Comparison of ENCODE assay signal across 1 mouse cellular context in genomic region chr11:78177903-78178858, GRCm38 (mm10).
TF ChIP-seq lines count a peak whose summit lies in the region.

No protein-coding gene starts in this region.

TF ChIP-seq in MEL, 35 proteins besides CTCF, POLR2A, EP300 and RAD21:
- no peak for TF ChIP-seq USF2 (IDR thresholded peaks at IDR 0.05; ENCODE audit: borderline replicate concordance in 1 of 2, insufficient read depth in 1 of 2, low read depth in 1 of 2, low read length in 2 of 2)
- peak; percentile 10; the same call in 1 of the 2 replicates for TF ChIP-seq UBTF (IDR thresholded peaks at IDR 0.05; ENCODE audit: borderline replicate concordance, insufficient read depth, low read depth, low read length)
- peak; percentile 74 for TF ChIP-seq MXI1 (IDR thresholded peaks at IDR 0.05; ENCODE audit: low read depth, low read length)
- 0 out of 2 replicates have a peak, but pooled peaks have one; percentile 17 for TF ChIP-seq GABPA (IDR thresholded peaks at IDR 0.05; ENCODE audit: low read depth, low read length)
- peak; percentile 81 for TF ChIP-seq NELFE (IDR thresholded peaks at IDR 0.05; ENCODE audit: low read depth, low read length)
- TF ChIP-seq SMC3 (IDR thresholded peaks at IDR 0.05; ENCODE audit: low read depth, low read length) = peak; percentile 83
- TF ChIP-seq TBP (IDR thresholded peaks at IDR 0.05; ENCODE audit: low read depth, low read length) = peak; percentile 10; the same call in 1 of the 2 replicates
- peak; percentile 78 for TF ChIP-seq ZC3H11A (IDR thresholded peaks at IDR 0.05; ENCODE audit: low read depth, low read length)
- TF ChIP-seq ELF1 (IDR thresholded peaks at IDR 0.05; ENCODE audit: low read depth, low read length) = peak; percentile 23
- TF ChIP-seq MYC (IDR thresholded peaks at IDR 0.05; ENCODE audit: low read depth, low read length) = peak; percentile 26; the same call in 1 of the 2 replicates
- TF ChIP-seq ZKSCAN1 (IDR thresholded peaks at IDR 0.05; ENCODE audit: low read depth, low read length) = no peak
- TF ChIP-seq USF1 (IDR thresholded peaks at IDR 0.05; ENCODE audit: low read depth, low read length) = 0 out of 2 replicates have a peak, but pooled peaks have one; percentile 3
- TF ChIP-seq HCFC1 (IDR thresholded peaks at IDR 0.05; ENCODE audit: low read depth, low read length) = no peak
- peak; percentile 46 for TF ChIP-seq TCF12 (IDR thresholded peaks at IDR 0.05; ENCODE audit: low read depth, low read length)
- TF ChIP-seq BHLHE40 (IDR thresholded peaks at IDR 0.05; ENCODE audit: borderline replicate concordance, low read depth, low read length) = no peak
- TF ChIP-seq NRF1 (IDR thresholded peaks at IDR 0.05; ENCODE audit: insufficient read depth, low read depth, low read length, poor library complexity, severe bottlenecking) = 0 out of 2 replicates have a peak, but pooled peaks have one; percentile 22
- peak; percentile 89 for TF ChIP-seq SIN3A (IDR thresholded peaks at IDR 0.05; ENCODE audit: low read length)
- 0 out of 2 replicates have a peak, but pooled peaks have one; percentile 8 for TF ChIP-seq MAX (IDR thresholded peaks at IDR 0.05; ENCODE audit: low read length)
- no peak for TF ChIP-seq ZNF384 (IDR thresholded peaks at IDR 0.05; ENCODE audit: low read depth, low read length)
- no peak for TF ChIP-seq JUND (IDR thresholded peaks at IDR 0.05; ENCODE audit: low read depth, low read length)
- no peak for TF ChIP-seq MEF2A (IDR thresholded peaks at IDR 0.05; ENCODE audit: extremely low read depth, insufficient replicate concordance, low read depth, low read length, poor library complexity, severe bottlenecking)
- peak; percentile 64; the same call in 1 of the 2 replicates for TF ChIP-seq MAZ (IDR thresholded peaks at IDR 0.05; ENCODE audit: low read depth, low read length)
- TF ChIP-seq RCOR1 (IDR thresholded peaks at IDR 0.05; ENCODE audit: low read depth, low read length) = no peak; the same call in 1 of the 2 replicates
- TF ChIP-seq CHD2 (IDR thresholded peaks at IDR 0.05; ENCODE audit: low read length) = no peak
- TF ChIP-seq KAT2A (conservative IDR thresholded peaks at IDR 0.05; ENCODE audit: low read depth, low read length) = no peak
- no peak for TF ChIP-seq E2F4 (IDR thresholded peaks at IDR 0.05; ENCODE audit: borderline replicate concordance, low read depth, low read length)
- peak; percentile 29; the same call in 1 of the 2 replicates for TF ChIP-seq CHD1 (IDR thresholded peaks at IDR 0.05; ENCODE audit: low read depth, low read length)
- peak; percentile 81 for TF ChIP-seq ZMIZ1 (IDR thresholded peaks at IDR 0.05; ENCODE audit: low read depth, low read length)
- peak; percentile 6 for TF ChIP-seq ETS1 (IDR thresholded peaks at IDR 0.05; ENCODE audit: low read depth, low read length)
